Mouse (Mus musculus) heart, postnatal 0 days (tissue): ENCODE measurements around the gene Arhgap27. TPM values are rescaled to one million over a fixed set of nuclear protein-coding genes. Genes with fewer than 3 reads are reported as not detected.

ENCODE experiments used
- ATAC-seq: fragments of 200-750 bp; cut with Nextera tagmentation; 2 replicates; pipeline ENCODE4 v1.8.0; 2017; ENCODE audit warnings: low read depth, moderate number of reproducible peaks, moderate library complexity; ENCODE audit not compliant: insufficient read depth
- DNase-seq: peaks from one replicate; pipeline ENCODE4 v3.0.0-alpha.2; 2016; ENCODE audit warnings: low spot score
- H3K27ac ChIP-seq: fragments of 300-500 bp; sonication (generic); 2 replicates; pipeline ENCODE4 v1.5.1; 2014; ENCODE audit warnings: low read depth, mild to moderate bottlenecking
- H3K27me3 ChIP-seq: fragments of 300-500 bp; sonication (generic); 2 replicates; pipeline ENCODE4 v1.6.1; 2014; ENCODE audit warnings: low read length, mixed read lengths; ENCODE audit not compliant: control insufficient read depth, insufficient read depth
- H3K36me3 ChIP-seq: fragments of 300-500 bp; sonication (generic); replicated peaks from 2 replicates; pipeline ENCODE4 v1.6.1; 2014; ENCODE audit warnings: low read length, mixed read lengths; ENCODE audit not compliant: control insufficient read depth, insufficient read depth
- H3K4me1 ChIP-seq: fragments of 300-500 bp; sonication (generic); 2 replicates; pipeline ENCODE4 v1.6.1; 2014; ENCODE audit warnings: antibody characterized with exemption; ENCODE audit not compliant: control insufficient read depth, insufficient read depth
- H3K4me2 ChIP-seq: fragments of 300-500 bp; sonication (generic); 2 replicates; pipeline ENCODE4 v1.6.1; 2014; ENCODE audit warnings: low read depth, mild to moderate bottlenecking, low read length, moderate library complexity
- H3K4me3 ChIP-seq: fragments of 300-500 bp; sonication (generic); 2 replicates; pipeline ENCODE4 v1.5.1; 2014; ENCODE audit warnings: low read depth, low read length
- H3K9ac ChIP-seq: fragments of 300-500 bp; sonication (generic); replicated peaks from 2 replicates; pipeline ENCODE4 v1.6.1; 2014; ENCODE audit warnings: low read depth, low read length, mixed read lengths
- H3K9me3 ChIP-seq: fragments of 300-500 bp; sonication (generic); replicated peaks from 2 replicates; pipeline ENCODE4 v1.6.1; 2016; ENCODE audit warnings: low read length; ENCODE audit not compliant: control insufficient read depth
- CTCF ChIP-seq: IDR thresholded peaks from 2 replicates; pipeline ENCODE4 v1.5.1; 2016; ENCODE audit warnings: antibody characterized with exemption, control low read depth, low read depth
- EP300 ChIP-seq: IDR thresholded peaks from 2 replicates; pipeline ENCODE4 v1.6.1; 2016; ENCODE audit warnings: antibody characterized with exemption, low read depth
- WGBS: fragments of 180-500 bp; shearing (Covaris S2); extraction: QIAGEN DNeasy Blood & Tissue Kit; methylation state at CpG from one replicate; pipeline ENCODE4 v1.1.7; 2014; 5-methylcytosine and 5-hydroxymethylcytosine counted together
- polyA plus RNA-seq: library from polyadenylated mRNA; unstranded; fragments of >200 nt; fragmentation: Nextera tagmentation; extraction: Ambion mirVana; gene quantifications from 2 replicates; pipeline ENCODE4 v1.2.1, GENCODE M21; 2015
- total RNA-seq: library from RNA; depleted of rRNA; stranded (reverse); fragments of >200 nt; gene quantifications from 2 replicates; pipeline ENCODE4 v1.2.3, GENCODE M21; 2014; ENCODE audit warnings: low replicate concordance

Gene Arhgap27
- total and polyA plus RNA-seq, 2 experiments from 2014 or later, result 6.5 to 9.7 TPM

DNA sequence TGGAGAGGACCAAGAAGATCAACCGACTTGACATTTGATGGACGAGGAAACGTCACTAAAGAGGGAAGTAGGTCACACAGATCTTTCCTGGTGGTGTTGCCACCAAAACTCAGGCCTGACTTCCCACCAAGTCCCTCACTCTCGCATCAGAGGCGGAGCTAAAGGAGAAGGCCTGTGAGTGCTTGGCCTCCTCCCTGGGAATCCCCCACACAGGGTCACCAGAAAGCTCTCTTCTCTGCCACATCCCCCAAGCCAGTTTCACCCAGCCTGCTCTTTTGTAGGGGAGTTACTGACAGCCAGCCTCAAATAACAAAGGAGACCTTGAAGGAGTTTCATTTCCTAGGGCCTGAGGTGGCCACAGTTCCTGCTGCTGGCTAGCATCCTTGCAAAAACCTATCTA, 48.1 kb downstream of the Arhgap27 start:
- H3K9ac ChIP-seq, result no peak overlapping the region
- no peak overlapping the region for H3K27ac ChIP-seq
- TF ChIP-seq CTCF (no peak), EP300 (no peak)
- H3K4me2 ChIP-seq, result no peak overlapping the region
- H3K9me3 ChIP-seq, result no peaks in the 10 kb centered on the region
- DNase-seq (no peak), ATAC-seq (no peak)
- WGBS, result 76% methylated on average over 5 of the region's 5 CpGs
- no peaks in the 10 kb centered on the region for H3K27me3 ChIP-seq
- peaks cover 10% of the 10 kb centered on the region for H3K4me1 ChIP-seq
- no peak overlapping the region for H3K4me3 ChIP-seq
- H3K36me3 ChIP-seq, result no peaks in the 10 kb centered on the region

DNA sequence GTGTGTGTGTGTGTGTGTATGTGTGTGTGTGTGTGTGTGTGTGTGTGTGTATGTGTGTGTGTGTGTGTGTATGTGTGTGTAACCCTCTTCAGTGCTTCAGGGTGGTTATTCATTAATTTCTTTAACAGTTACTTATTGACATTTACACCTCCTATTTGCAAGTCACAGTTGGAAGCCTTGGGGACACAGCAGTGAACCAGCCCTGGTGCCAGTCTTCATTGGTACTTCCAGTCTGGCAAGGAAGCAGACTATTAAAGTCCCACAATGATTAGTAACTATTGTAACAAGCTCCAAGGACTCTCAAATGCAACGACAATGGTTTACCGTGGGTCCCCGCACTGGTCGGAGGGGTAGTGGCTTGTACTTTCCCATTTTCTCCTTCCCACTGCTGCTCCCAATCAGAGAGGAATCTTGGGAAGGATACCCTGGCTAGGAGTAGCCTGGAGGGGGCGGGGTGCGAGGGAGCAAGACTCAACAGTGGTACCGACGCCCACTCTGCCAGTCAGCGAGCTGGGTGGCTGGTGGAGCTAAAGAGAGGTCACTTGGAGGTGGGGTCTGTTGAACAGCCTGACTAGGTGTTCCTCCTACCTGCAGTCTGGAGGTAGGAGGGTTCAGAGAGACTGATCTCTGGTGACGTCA, 48.6 kb downstream of the Arhgap27 start:
- Histone ChIP-seq H3K36me3 (no peaks in the 10 kb centered on the region), H3K27ac (no peak overlapping the region), H3K4me2 (no peak overlapping the region), H3K4me1 (peaks cover 10% of the 10 kb centered on the region), H3K9me3 (no peaks in the 10 kb centered on the region), H3K9ac (no peak overlapping the region), H3K4me3 (no peak overlapping the region), H3K27me3 (no peaks in the 10 kb centered on the region)
- TF ChIP-seq CTCF, result no peak
- no peak for TF ChIP-seq EP300
- ATAC-seq (no peak), DNase-seq (no peak)
- 70% methylated on average over 10 of the region's 10 CpGs for WGBS

DNA sequence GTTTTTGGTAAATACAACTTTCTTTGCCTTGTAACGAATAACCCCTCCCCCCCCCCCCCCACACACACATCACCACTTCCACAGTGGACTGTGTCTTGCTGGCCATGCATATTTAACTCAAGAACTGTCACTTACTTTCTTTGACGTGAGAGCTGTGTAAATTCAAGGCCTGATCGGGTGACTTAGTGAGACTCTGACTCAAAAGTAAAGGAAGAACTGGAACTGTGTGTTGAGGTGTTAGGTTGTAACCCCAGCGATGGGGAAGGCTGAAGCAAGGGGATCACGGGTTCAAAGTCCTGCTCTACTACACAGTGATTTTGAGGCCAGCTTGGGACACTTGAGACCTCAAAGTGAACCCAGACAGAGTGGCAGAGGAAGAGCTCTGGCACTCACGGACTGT, 50.0 kb downstream of the Arhgap27 start:
- Histone ChIP-seq H3K4me3 (no peak overlapping the region), H3K4me1 (peaks cover 10% of the 10 kb centered on the region), H3K9ac (no peak overlapping the region), H3K9me3 (no peaks in the 10 kb centered on the region), H3K4me2 (no peak overlapping the region), H3K27ac (no peak overlapping the region), H3K36me3 (no peaks in the 10 kb centered on the region), H3K27me3 (no peaks in the 10 kb centered on the region)
- DNase-seq, result no peak
- no peak for ATAC-seq
- TF ChIP-seq EP300, result no peak
- TF ChIP-seq CTCF, result no peak
- WGBS, result 82% methylated on average over 6 of the region's 6 CpGs

DNA sequence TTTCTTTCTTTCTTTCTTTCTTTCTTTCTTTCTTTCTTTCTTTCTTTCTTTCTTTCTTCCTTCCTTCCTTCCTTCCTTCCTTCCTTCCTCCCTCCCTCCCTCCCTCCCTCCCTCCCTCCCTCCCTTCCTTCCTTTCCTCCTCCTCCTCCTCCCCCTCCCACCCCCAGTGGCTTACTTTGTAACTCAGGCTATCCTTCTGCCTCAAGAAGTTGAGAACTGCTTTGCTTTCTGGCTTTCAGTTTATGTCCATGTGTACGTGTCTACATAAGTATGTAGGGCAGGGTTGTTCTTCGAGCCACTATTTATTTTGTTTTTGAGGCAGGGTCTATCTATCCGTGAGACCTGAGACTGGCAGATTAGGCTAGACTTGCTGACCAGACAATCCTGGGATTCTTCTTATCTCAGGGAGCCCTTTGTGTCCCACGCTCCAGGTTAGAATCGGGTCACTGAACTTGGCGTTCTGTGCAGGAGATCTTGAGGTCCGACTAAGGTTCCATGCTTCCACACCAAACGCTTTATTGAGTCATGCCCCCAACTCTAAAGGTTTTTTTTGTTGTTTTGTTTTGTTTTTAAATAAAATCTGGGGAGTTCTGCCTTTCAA, 50.7 kb downstream of the Arhgap27 start:
- H3K4me1 ChIP-seq, result peaks cover 10% of the 10 kb centered on the region
- no peaks in the 10 kb centered on the region for H3K36me3 ChIP-seq
- no peaks in the 10 kb centered on the region for H3K27me3 ChIP-seq
- TF ChIP-seq EP300, result no peak
- TF ChIP-seq CTCF, result no peak
- H3K27ac ChIP-seq, result no peak overlapping the region
- DNase-seq, result no peak
- H3K9ac ChIP-seq, result no peak overlapping the region
- 63% methylated on average over 8 of the region's 8 CpGs for WGBS
- H3K4me3 ChIP-seq, result no peak overlapping the region
- no peak overlapping the region; the same call in 1 of the 2 replicates for H3K4me2 ChIP-seq
- no peak for ATAC-seq
- H3K9me3 ChIP-seq, result no peaks in the 10 kb centered on the region

DNA sequence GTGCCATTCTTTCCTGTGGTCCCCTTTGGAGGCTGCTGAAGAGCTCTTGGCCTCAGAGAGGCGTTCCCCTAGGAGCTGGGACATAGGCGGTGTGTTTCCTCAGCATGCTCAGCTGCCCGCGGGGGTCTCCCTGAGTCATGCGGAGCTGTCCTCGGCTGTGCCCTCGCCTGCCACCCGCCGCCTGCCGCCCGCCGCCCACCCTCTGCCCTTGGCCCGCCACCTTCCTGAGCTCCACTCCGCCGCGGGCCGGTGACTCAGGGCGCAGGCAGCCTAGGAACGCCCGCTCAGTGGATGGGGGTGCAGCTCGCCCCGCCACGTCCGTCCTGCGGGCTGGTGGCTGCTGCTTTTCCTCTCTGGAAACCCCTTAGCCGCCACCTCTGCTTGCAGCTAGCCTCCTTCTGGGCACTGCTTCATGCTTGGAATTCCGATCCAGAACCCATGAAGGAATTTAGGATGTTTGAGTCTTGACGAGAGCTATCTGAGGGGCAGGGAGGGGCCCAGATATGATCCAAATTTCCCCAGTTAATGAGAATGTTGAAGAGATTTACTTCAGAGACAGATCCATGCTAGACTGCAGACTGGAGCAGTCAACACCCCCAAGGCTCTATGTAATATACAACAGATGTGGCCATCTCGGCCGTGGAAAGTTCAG, 51.4 kb downstream of the Arhgap27 start:
- TF ChIP-seq EP300, result no peak
- no peak for TF ChIP-seq CTCF
- H3K4me2 ChIP-seq, result peak overlapping the region; percentile 67
- DNase-seq (peak; percentile 78), ATAC-seq (peak; percentile 90)
- H3K9ac ChIP-seq, result peak overlapping the region; percentile 51
- peaks cover 10% of the 10 kb centered on the region for H3K4me1 ChIP-seq
- H3K4me3 ChIP-seq, result peak overlapping the region; percentile 33
- H3K9me3 ChIP-seq, result no peaks in the 10 kb centered on the region
- H3K27ac ChIP-seq, result peak overlapping the region; percentile 59
- H3K27me3 ChIP-seq, result no peaks in the 10 kb centered on the region
- WGBS, result under 1% methylated on average over 30 of the region's 30 CpGs
- no peaks in the 10 kb centered on the region for H3K36me3 ChIP-seq
